Mouse (Mus musculus) C2C12 (cell line): ENCODE results near the gene Hoxb8. TPM values are rescaled to one million over a fixed set of nuclear protein-coding genes. Genes with fewer than 3 reads are reported as not detected.

Source experiments
- H3K27me3 ChIP-seq: one replicate; pipeline ENCODE4 v1.6.1; 2011; ENCODE audit not compliant: control insufficient read depth, insufficient read depth, insufficient read length
- H3K36me3 ChIP-seq: one replicate; pipeline ENCODE4 v1.6.1; 2011; ENCODE audit not compliant: control insufficient read depth, insufficient read depth
- H3K4me3 ChIP-seq: one replicate; pipeline ENCODE4 v1.5.1; 2011; ENCODE audit warnings: mild to moderate bottlenecking, control low read depth; ENCODE audit not compliant: poor library complexity, insufficient read depth, severe bottlenecking
- H3K79me2 ChIP-seq: one replicate; pipeline ENCODE4 v1.6.1; 2011; ENCODE audit not compliant: control insufficient read depth, insufficient read depth
- H3K79me3 ChIP-seq: one replicate; pipeline ENCODE4 v1.6.1; 2011; ENCODE audit warnings: low read depth, control low read depth
- H3ac ChIP-seq: one replicate; pipeline ENCODE3; 2011; ENCODE audit warnings: low read depth; ENCODE audit not compliant: control insufficient read depth, insufficient read length
- CEBPB ChIP-seq: IDR thresholded peaks from one replicate; pipeline ENCODE4 v1.6.1; 2011; ENCODE audit warnings: low read depth, mild to moderate bottlenecking, control low read depth, moderate library complexity
- CTCF ChIP-seq: IDR thresholded peaks from one replicate; pipeline ENCODE4 v1.5.1; 2011; ENCODE audit not compliant: control insufficient read depth, insufficient read depth, insufficient read length
- FOSL1 ChIP-seq: IDR thresholded peaks from one replicate; pipeline ENCODE4 v1.8.0; 2011; ENCODE audit warnings: mild to moderate bottlenecking, low read length; ENCODE audit not compliant: poor library complexity, insufficient read depth, severe bottlenecking
- MAX ChIP-seq: IDR thresholded peaks from one replicate; pipeline ENCODE4 v1.6.1; 2011; ENCODE audit warnings: mild to moderate bottlenecking, control low read depth
- MYOD1 ChIP-seq: IDR thresholded peaks from one replicate; pipeline ENCODE4 v1.6.1; 2011; ENCODE audit warnings: low read depth; ENCODE audit not compliant: control insufficient read depth, insufficient read length
- MYOG ChIP-seq: IDR thresholded peaks from one replicate; pipeline ENCODE4 v1.6.1; 2011; ENCODE audit not compliant: control insufficient read depth, insufficient read length; ENCODE audit errors: extremely low read depth
- USF1 ChIP-seq: IDR thresholded peaks from one replicate; pipeline ENCODE4 v1.6.1; 2011; ENCODE audit warnings: low read depth, mild to moderate bottlenecking, control low read depth, moderate library complexity
- polyA plus RNA-seq: library from polyadenylated mRNA; unstranded; fragments of >200 nt; fragmentation: generic; extraction: Trizol; gene quantifications from one replicate; pipeline ENCODE4 v1.2.1, GENCODE M21; 2012; ENCODE audit warnings: missing spikeins

The Hoxb8 gene
- polyA plus RNA-seq, 1 experiment = 0.02 TPM

DNA sequence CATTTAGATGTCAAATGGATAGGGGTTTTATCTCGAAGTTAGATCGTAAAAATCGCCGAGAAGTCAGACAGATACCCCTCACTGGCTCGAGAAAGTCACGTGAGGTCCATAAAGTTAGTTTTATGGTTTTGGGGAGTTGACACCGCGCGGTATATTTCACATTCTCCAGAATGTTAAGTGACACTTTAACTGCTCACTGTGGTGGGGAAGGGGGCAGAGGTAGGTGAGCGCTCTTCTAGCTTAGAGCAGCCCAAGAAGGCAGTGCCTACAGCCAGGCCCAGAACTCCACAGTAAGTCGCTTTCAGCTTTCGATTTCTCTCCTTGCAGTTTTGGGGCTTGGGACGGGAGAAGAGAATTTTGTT, 25.2 kb downstream of the Hoxb8 start:
- TF ChIP-seq USF1 (no peak), CEBPB (no peak), CTCF (no peak), MYOD1 (no peak), MYOG (no peak), MAX (no peak), FOSL1 (no peak)
- no peak overlapping the region for H3K4me3 ChIP-seq
- H3K79me2 ChIP-seq = no peaks in the 10 kb centered on the region
- no peaks in the 10 kb centered on the region for H3K79me3 ChIP-seq
- H3K27me3 ChIP-seq = peaks cover 80% of the 10 kb centered on the region
- no peaks in the 10 kb centered on the region for H3K36me3 ChIP-seq
- H3ac ChIP-seq = no peak overlapping the region

DNA sequence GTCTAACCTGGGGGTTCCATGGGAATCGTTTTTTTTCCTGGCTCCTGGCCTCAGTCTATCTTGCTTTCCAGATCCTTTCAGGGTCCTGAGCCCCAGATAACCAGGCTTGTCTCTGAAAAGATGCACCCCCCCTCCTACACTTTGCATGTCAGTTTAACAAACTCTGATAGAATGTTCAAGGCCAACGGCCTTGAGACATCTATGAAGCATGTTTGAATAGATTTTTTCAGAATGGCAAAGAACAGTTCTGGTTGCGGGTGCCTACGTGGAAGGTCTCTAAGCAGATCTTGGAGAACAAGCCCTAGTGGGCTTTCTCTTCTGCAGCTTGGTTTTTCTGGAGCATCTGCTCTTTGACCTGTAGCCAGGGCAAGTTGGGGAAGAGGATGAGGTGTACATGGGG, 27.1 kb downstream of the Hoxb8 start:
- no peaks in the 10 kb centered on the region for H3K79me3 ChIP-seq
- no peaks in the 10 kb centered on the region for H3K36me3 ChIP-seq
- H3K79me2 ChIP-seq = no peaks in the 10 kb centered on the region
- H3ac ChIP-seq = no peak overlapping the region
- H3K27me3 ChIP-seq = peaks cover 80% of the 10 kb centered on the region
- H3K4me3 ChIP-seq = no peak overlapping the region
- TF ChIP-seq MAX (no peak), MYOG (no peak), CEBPB (no peak), CTCF (no peak), USF1 (no peak), FOSL1 (no peak), MYOD1 (no peak)

DNA sequence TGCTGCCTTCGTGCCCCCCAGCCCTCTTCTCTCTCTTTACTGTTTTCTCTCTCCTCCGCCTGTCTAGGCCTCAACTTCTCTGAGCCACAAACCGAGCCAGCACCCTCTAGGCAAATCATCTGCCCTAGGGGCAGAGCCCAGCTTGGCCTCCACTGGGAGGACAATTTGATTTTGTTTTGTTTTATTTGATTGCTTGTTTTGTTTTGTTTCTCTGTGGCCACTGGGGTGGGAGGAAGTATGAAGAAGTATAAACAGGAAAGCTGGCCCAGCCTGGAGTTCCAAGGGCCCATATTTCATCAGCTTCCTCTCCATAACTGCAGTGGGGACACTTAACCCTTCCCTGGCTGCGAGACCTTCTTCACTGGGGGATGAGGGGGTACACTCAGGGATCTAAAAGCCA, 27.6 kb downstream of the Hoxb8 start:
- no peaks in the 10 kb centered on the region for H3K79me2 ChIP-seq
- H3K36me3 ChIP-seq = no peaks in the 10 kb centered on the region
- TF ChIP-seq MYOG (no peak), MAX (no peak), CEBPB (no peak), MYOD1 (no peak), USF1 (no peak)
- H3K27me3 ChIP-seq = peaks cover 81% of the 10 kb centered on the region
- H3K4me3 ChIP-seq = no peak overlapping the region
- no peak overlapping the region for H3ac ChIP-seq
- no peaks in the 10 kb centered on the region for H3K79me3 ChIP-seq

DNA sequence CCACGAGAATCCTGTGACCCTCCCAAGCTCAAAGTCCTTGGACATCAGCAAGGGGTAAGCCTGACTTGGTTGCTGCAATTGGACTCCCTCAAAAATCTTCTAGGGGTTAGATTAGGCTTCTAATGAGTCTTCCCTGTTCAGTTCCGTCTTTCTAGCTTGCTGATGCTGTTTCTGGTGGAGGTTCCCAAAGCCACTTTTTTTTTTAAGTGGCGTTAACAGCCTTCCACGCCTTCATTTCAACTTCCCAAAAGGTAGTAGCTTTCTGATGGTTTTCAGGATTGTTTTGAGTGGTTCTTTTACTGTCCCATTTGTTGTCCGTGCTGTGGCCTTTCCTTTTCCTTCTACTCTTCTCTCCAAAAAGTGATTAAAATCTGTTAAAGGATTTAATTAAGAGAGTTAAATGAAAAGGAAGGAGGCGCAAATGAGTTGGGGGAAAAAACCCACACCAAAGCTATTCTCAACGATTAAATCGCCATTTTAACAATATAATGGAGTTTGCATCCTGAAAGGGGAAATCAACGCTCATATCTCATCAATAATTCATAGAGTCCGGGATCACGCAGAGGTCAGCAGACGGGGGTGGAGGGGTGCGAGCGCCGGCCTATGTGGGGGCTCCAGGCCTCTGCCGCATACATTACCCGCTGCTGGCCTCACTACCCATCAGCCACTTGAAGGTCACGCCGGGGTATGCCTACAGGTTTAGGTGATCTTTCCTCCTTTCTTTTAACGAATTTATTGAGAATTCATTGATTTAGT, 28.7 kb downstream of the Hoxb8 start:
- H3K4me3 ChIP-seq = no peak overlapping the region
- no peaks in the 10 kb centered on the region for H3K79me3 ChIP-seq
- peaks cover 82% of the 10 kb centered on the region for H3K27me3 ChIP-seq
- no peaks in the 10 kb centered on the region for H3K79me2 ChIP-seq
- no peak overlapping the region for H3ac ChIP-seq
- TF ChIP-seq USF1 = no peak
- TF ChIP-seq MAX = no peak
- no peak for TF ChIP-seq FOSL1
- TF ChIP-seq MYOD1 = no peak
- no peak for TF ChIP-seq CTCF
- no peak for TF ChIP-seq CEBPB
- no peak for TF ChIP-seq MYOG
- H3K36me3 ChIP-seq = no peaks in the 10 kb centered on the region

DNA sequence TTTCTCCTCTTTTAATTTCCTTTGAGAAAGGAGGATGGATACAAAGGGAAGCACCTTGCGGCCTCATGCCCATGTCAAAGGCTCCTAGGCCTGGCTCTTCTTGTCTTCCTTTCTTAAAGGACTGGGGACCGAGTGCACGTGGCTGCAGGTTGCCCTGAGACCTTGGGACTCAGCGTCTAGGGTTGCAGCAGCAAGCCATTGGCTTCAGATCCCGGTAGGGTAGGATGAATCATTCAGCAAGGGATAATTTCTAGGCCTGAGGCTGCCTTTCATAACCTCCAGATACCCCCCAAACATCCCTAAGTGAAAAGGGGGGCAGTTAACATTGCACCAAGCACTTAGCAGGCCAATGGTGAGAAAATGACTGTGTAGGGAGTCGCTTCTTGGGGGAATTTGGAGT, 29.4 kb downstream of the Hoxb8 start:
- peaks cover 82% of the 10 kb centered on the region for H3K27me3 ChIP-seq
- H3ac ChIP-seq = no peak overlapping the region
- no peak overlapping the region for H3K4me3 ChIP-seq
- H3K79me2 ChIP-seq = no peaks in the 10 kb centered on the region
- H3K36me3 ChIP-seq = no peaks in the 10 kb centered on the region
- H3K79me3 ChIP-seq = no peaks in the 10 kb centered on the region
- TF ChIP-seq CTCF (no peak), CEBPB (no peak), FOSL1 (no peak), MYOD1 (no peak), USF1 (no peak), MYOG (no peak), MAX (no peak)
